Mouse (Mus musculus) myocyte (in vitro differentiated cells): Measurements from ENCODE around the gene Ass1. TPM values are rescaled to one million over a fixed set of nuclear protein-coding genes. Genes with fewer than 3 reads are reported as not detected.
A peak's percentile ranks its signal among the peaks of the same experiment; 100 is the strongest.

ENCODE experiments used
- H3K27me3 ChIP-seq: one replicate; pipeline ENCODE4 v1.6.1; 2011; ENCODE audit not compliant: control insufficient read depth, insufficient read depth, insufficient read length
- H3K36me3 ChIP-seq: one replicate; pipeline ENCODE4 v1.6.1; 2011; ENCODE audit not compliant: control insufficient read depth, insufficient read depth
- H3K4me2 ChIP-seq: one replicate; pipeline ENCODE4 v1.6.1; 2011; ENCODE audit warnings: low read depth, control low read depth
- H3K4me3 ChIP-seq: one replicate; pipeline ENCODE4 v1.5.1; 2011; ENCODE audit warnings: mild to moderate bottlenecking, control low read depth, moderate library complexity
- H3K79me2 ChIP-seq: one replicate; pipeline ENCODE4 v1.6.1; 2011; ENCODE audit not compliant: control insufficient read depth, insufficient read depth
- H3ac ChIP-seq: one replicate; pipeline ENCODE4 v1.6.1; 2011; ENCODE audit not compliant: control insufficient read depth, insufficient read length
- CEBPB ChIP-seq: IDR thresholded peaks from 2 replicates; pipeline ENCODE4 v1.6.1; 2011; ENCODE audit warnings: mild to moderate bottlenecking, moderate library complexity; ENCODE audit not compliant: poor library complexity, insufficient read depth, severe bottlenecking
- E2F4 ChIP-seq: IDR thresholded peaks from one replicate; pipeline ENCODE4 v1.6.1; 2011; ENCODE audit warnings: mild to moderate bottlenecking, control low read depth, moderate library complexity; ENCODE audit not compliant: insufficient read depth
- MAX ChIP-seq: IDR thresholded peaks from one replicate; pipeline ENCODE4 v1.6.1; 2011; ENCODE audit warnings: low read depth, mild to moderate bottlenecking, control low read depth
- MYOD1 ChIP-seq, 3 experiments: IDR thresholded peaks; one replicate each; pipeline ENCODE4 v1.6.1; 2011; ENCODE audit warnings: control low read depth in 2 of 3, low read depth in 2 of 3, mild to moderate bottlenecking in 2 of 3, moderate library complexity in 1 of 3; ENCODE audit not compliant: insufficient read length in 2 of 3, control insufficient read depth in 1 of 3
- MYOG ChIP-seq, 3 experiments: IDR thresholded peaks; one replicate each; pipeline ENCODE4 v1.6.1; 2011; ENCODE audit warnings: control low read depth in 2 of 3, low read depth in 2 of 3, mild to moderate bottlenecking in 2 of 3; ENCODE audit not compliant: insufficient read length in 2 of 3, control insufficient read depth in 1 of 3, insufficient read depth in 1 of 3
- POLR2A ChIP-seq: IDR thresholded peaks from one replicate; pipeline ENCODE4 v1.6.1; 2011; ENCODE audit warnings: low read depth, mild to moderate bottlenecking, control low read depth, moderate library complexity; ENCODE audit not compliant: insufficient read length
- POLR2AphosphoS2 ChIP-seq: IDR thresholded peaks from one replicate; pipeline ENCODE4 v1.6.1; 2011; ENCODE audit warnings: low read depth, control low read depth; ENCODE audit not compliant: insufficient read length
- REST ChIP-seq: IDR thresholded peaks from one replicate; pipeline ENCODE4 v1.6.1; 2011; ENCODE audit warnings: mild to moderate bottlenecking, control low read depth, moderate library complexity; ENCODE audit not compliant: insufficient read depth, insufficient read length
- SRF ChIP-seq: IDR thresholded peaks from one replicate; pipeline ENCODE4 v1.6.1; 2011; ENCODE audit warnings: low read depth; ENCODE audit not compliant: control insufficient read depth, insufficient read length
- TCF12 ChIP-seq: IDR thresholded peaks from one replicate; pipeline ENCODE4 v1.6.1; 2011; ENCODE audit warnings: mild to moderate bottlenecking, control low read depth; ENCODE audit not compliant: poor library complexity, insufficient read depth, severe bottlenecking
- TCF3 ChIP-seq: IDR thresholded peaks from one replicate; pipeline ENCODE4 v1.6.1; 2011; ENCODE audit warnings: low read depth, control low read depth; ENCODE audit not compliant: insufficient read length
- USF1 ChIP-seq: IDR thresholded peaks from one replicate; pipeline ENCODE4 v1.6.1; 2011; ENCODE audit warnings: low read depth, mild to moderate bottlenecking, control low read depth, moderate library complexity
- polyA plus RNA-seq: library from polyadenylated mRNA; unstranded; fragments of >200 nt; fragmentation: generic; extraction: Trizol; gene quantifications from one replicate; pipeline ENCODE4 v1.2.1, GENCODE M21; 2012; ENCODE audit warnings: missing spikeins

Gene Ass1
- polyA plus RNA-seq, 1 experiment, result 71.5 TPM

DNA sequence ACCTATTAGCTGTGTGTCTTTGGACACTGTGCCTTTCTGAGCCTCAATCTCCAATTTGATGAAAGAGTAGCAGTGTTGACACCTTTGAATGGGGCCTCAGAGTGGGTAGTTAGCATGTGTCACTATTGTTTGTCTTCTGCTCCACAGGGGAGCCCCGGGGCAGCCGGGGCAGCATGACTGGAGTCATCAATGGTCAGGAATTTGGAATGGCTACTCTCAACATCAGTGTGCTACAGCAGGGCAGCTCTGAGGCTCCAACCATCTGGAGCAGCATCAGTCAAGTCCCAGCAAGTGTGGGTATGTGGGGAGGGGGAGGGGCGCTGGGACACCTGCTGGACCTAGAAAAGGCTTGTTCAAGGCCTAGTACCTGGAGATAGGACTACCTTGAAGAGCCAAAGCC, 19.3 kb upstream of the Ass1 start:
- Histone ChIP-seq H3K36me3 (no peaks in the 10 kb centered on the region), H3K79me2 (no peaks in the 10 kb centered on the region), H3K4me3 (no peak overlapping the region), H3ac (no peak overlapping the region), H3K27me3 (no peaks in the 10 kb centered on the region), H3K4me2 (no peak overlapping the region)
- no peak for TF ChIP-seq E2F4
- TF ChIP-seq MYOD1 (IDR thresholded peaks at IDR 0.05; ENCODE audit: control insufficient read depth in 1 of 3, insufficient read length in 2 of 3, low read depth in 2 of 3), result no peak
- no peak for TF ChIP-seq MAX
- no peak for TF ChIP-seq TCF3
- no peak for TF ChIP-seq CEBPB
- no peak for TF ChIP-seq POLR2A
- TF ChIP-seq USF1, result no peak
- TF ChIP-seq TCF12, result no peak

DNA sequence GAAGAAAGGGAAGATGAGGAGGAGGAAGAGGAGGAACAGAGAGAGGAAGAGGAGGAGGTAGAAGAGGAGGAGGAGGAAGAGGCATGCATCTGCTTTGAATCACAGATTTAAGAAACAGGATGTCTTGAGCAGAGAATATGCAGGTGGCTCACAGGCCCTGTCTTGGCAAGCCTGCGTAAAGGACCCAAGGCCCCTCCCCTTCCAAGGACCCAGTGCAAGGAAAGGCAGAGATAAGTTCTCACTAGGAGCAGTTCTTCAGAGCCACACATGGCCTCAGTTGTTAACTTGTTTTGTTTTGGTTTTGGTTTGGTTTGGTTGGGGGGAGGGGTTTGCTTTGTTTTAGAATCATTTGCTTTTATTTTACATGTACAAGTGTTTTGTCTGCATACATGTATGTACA, 18.5 kb upstream of the Ass1 start:
- Histone ChIP-seq H3K79me2 (no peaks in the 10 kb centered on the region), H3ac (no peak overlapping the region), H3K27me3 (no peaks in the 10 kb centered on the region), H3K4me2 (no peak overlapping the region), H3K36me3 (no peaks in the 10 kb centered on the region), H3K4me3 (no peak overlapping the region)
- TF ChIP-seq MAX (no peak), TCF12 (no peak), MYOD1 (IDR thresholded peaks at IDR 0.05; ENCODE audit: control insufficient read depth in 1 of 3, insufficient read length in 2 of 3, low read depth in 2 of 3) (no peak), USF1 (no peak), CEBPB (no peak), REST (no peak), POLR2A (no peak), POLR2AphosphoS2 (no peak), E2F4 (no peak), SRF (no peak), MYOG (IDR thresholded peaks at IDR 0.05; ENCODE audit: control insufficient read depth in 1 of 3, insufficient read depth in 1 of 3, insufficient read length in 2 of 3, low read depth in 2 of 3) (no peak), TCF3 (no peak)

DNA sequence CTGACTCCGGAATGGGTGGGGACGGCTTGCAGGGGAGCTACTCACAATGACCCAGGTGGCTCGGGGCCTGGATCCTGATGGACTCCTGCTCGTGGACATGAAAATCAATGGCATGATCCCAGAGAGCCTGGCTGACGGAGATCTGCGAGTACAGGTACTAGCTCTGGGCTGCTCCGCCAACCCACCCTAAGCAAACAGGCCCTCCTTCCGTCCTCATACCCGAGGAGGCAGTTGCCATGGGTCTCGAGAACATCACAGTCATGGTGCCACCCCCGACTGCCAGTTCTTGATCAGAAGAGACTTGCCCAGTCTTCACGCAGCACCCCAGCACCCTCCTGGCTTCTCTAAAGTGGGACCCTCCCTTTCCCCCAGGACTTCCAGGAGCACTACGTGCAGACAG, 17.0 kb upstream of the Ass1 start:
- H3K4me2 ChIP-seq, result no peak overlapping the region
- H3K4me3 ChIP-seq, result no peak overlapping the region
- no peaks in the 10 kb centered on the region for H3K79me2 ChIP-seq
- H3K36me3 ChIP-seq, result no peaks in the 10 kb centered on the region
- H3K27me3 ChIP-seq, result no peaks in the 10 kb centered on the region
- no peak overlapping the region for H3ac ChIP-seq
- TF ChIP-seq TCF3 (no peak), TCF12 (no peak), MYOD1 (IDR thresholded peaks at IDR 0.05; ENCODE audit: control insufficient read depth in 1 of 3, insufficient read length in 2 of 3, low read depth in 2 of 3) (no peak), SRF (no peak), MAX (no peak), POLR2AphosphoS2 (no peak), USF1 (no peak)

DNA sequence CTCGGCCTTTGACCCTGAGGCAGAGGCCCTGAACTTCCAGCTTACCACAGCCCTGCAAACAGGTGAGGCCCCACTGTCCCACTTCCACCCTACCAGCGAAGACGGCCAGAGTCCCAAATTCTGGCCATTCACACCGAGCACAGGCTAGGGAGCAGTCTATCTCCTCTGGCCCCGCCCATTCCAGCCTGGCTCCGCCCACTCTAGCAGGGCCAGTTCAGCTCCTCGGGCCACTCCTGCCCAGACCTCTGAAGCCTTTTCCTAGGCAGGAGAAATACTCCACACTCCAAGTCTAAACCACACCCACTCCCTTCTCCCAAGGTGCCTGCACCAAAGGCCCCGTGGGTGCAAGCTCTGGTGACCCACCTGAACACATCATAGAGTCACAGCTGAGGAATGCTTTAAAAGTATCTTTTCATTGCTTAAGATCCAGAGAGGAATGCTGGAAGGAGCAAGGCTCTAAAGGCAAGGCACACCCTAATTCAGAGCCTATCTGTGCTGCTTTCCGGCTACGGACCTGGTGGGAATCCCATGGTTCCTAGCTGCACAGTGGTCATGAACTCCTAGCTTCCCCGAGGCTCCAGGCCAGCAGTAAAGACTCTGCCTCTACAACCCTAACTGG, 16.3 kb upstream of the Ass1 start:
- H3K4me3 ChIP-seq, result no peak overlapping the region
- H3K4me2 ChIP-seq, result peak overlapping the region; percentile 12
- no peak overlapping the region for H3ac ChIP-seq
- no peaks in the 10 kb centered on the region for H3K27me3 ChIP-seq
- TF ChIP-seq TCF3 (no peak), MYOG (IDR thresholded peaks at IDR 0.05; ENCODE audit: control insufficient read depth in 1 of 3, insufficient read depth in 1 of 3, insufficient read length in 2 of 3, low read depth in 2 of 3) (no peak), CEBPB (no peak), MAX (no peak), SRF (no peak)
- no peaks in the 10 kb centered on the region for H3K36me3 ChIP-seq
- no peaks in the 10 kb centered on the region for H3K79me2 ChIP-seq

DNA sequence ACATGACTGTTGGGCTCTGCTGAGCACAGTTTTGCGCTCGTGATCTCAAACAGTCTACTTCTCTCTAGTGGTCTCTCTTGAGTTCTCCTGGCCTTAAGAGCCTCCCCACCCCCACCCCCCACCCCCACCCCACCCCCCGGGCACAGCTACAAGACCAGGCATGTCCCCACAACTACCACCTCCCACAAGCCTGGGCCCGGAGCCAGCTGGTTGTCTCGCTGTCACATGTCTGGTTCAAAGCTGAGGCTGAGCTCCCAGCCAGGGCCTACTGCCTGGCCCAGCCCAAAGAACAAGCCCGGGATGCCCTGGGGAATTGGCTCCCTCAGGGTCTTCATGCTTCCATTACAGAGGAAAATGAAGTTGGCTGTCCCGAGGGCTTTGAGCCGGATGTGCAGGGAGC, 15.7 kb upstream of the Ass1 start:
- Histone ChIP-seq H3ac (no peak overlapping the region), H3K36me3 (no peaks in the 10 kb centered on the region), H3K27me3 (no peaks in the 10 kb centered on the region), H3K4me2 (peak overlapping the region; percentile 62), H3K79me2 (no peaks in the 10 kb centered on the region), H3K4me3 (peak overlapping the region; percentile 9)
- TF ChIP-seq POLR2AphosphoS2, result no peak
- no peak for TF ChIP-seq E2F4
- no peak for TF ChIP-seq MYOD1 (IDR thresholded peaks at IDR 0.05; ENCODE audit: control insufficient read depth in 1 of 3, insufficient read length in 2 of 3, low read depth in 2 of 3)
- TF ChIP-seq USF1, result peak; percentile 27
- no peak for TF ChIP-seq CEBPB
- TF ChIP-seq TCF3, result no peak
